Mouse (Mus musculus) layer of hippocampus, postnatal 10 days (tissue): ENCODE data around the gene Eci1. TPM values are rescaled to one million over a fixed set of nuclear protein-coding genes. Genes with fewer than 3 reads are reported as not detected.
A peak's percentile ranks its signal among the peaks of the same experiment; 100 is the strongest.
"Not testable (repeated sequence)": the region's sequence is repeated elsewhere in the genome, so short reads cannot be mapped to it uniquely, and the experiment has no call there.

Experiments used
- DNase-seq, 2 experiments: peaks; one replicate each; pipeline ENCODE4 v3.0.0; 2021; ENCODE audit warnings: low spot score in 2 of 2
- total RNA-seq, 2 experiments: library from RNA; stranded (reverse); gene quantifications; 2 replicates each; pipeline ENCODE4 v1.2.3; 2021

The Eci1 gene
- total RNA-seq, 2 experiments from 2014 or later: 19.2 to 21.1 TPM

DNA sequence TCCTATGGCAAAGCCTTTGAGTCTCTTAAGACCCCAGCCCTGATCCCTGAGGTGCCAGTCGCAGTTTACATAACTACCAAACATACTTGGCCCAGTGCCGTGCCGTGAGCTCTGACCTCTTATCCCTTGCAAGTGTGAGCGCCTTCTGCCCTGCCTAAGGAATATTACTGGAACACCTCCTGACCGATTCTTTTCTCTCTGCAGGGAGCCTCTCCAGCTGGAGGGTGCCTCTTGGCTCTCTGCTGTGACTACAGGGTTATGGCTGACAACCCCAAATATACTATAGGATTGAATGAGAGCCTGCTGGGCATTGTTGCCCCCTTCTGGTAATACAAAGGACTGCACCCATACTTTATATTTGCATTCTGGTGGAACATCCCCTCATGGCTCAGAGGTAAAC lies 10.6 kb downstream of the Eci1 start:
- DNase-seq: peak in 1 of 2 experiments; percentile 32

DNA sequence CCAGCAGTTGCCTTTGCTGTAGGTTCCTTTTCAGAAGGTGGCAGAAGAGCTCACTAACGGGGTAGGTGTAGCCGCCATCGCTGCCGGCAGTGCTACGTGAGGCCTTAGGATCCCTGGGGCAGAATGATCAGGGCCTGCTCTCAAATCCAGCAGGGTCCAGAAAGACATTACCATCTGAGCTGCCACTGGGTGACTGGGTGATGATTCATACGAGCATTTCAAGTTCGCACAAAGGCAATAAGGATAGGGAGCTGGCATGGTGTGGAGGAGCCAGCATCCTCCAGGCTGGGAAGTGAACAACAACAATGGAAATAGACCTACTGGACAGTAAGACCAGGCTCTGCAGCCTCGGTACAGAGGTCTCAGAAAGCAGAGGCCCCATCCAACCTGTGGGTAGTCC lies 13.9 kb downstream of the Eci1 start:
- no peak for DNase-seq

DNA sequence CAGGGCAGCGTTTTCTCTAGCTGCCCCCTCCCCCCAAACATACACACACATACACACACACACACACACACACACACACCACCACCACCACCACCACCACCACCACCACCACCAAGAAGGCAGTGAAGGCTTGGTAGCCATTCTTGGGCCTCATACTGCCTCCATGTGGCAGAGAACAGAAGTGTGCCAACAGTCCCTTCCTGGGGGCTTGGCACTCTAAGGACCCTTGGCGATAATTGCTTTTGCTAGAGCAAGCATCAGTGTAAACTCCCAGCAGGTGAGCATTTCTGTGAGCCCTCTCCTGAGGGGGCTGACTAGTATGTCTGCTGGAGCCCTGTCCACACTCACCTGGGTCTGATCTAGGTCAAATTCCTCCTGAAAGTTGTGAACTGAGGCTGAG lies 14.7 kb downstream of the Eci1 start:
- no peak for DNase-seq

DNA sequence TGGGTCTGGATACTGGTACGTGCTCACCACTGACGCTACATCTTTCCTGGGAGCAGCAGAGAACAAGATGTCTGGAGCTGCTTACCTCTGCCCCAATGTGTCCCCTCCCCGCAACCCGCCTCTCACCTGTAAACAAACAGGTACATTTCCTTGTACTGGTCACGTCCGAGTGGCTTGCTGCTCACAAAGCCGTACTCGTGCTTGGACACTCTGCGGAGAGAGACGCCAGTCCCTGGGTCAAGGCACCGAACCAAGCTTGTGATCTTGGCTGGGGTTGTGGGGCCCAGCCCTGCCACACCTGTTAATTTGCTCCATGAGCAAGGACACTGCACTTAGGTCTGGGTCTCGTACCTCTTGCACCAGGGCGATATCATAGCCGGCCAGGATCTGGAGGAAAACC lies 15.7 kb downstream of the Eci1 start:
- no peak for DNase-seq

DNA sequence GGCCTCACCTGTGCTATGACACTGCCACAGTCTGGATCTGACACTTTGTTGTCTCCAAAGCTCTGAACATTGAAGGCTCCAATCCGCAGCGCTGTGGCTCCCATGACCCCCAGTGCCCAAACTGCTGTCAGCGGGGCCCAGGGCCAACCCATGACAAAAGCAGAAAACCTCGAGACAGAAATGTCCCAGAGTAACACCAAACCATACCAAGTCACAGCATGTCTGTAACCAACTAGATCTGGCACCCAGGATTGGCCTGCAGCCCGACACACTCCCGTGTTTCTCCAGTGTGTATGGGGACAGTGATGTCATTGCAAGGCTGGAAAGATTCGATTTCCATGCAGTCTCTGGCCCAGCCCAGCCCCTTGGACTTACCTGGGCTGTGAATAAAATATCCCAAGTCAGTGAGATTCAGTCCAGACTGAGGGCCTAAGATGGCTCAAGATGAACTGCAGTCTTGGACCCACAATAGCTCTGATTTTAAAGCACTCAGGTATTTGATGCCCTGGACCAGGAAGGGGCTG lies 16.3 kb downstream of the Eci1 start, which contains the start of gene Dnase1l2:
Gene Dnase1l2, minus strand, starts transcription at position 474 of the 524 bp plus-strand sequence.
- DNase-seq: peak in 1 of 2 experiments; percentile 27

DNA sequence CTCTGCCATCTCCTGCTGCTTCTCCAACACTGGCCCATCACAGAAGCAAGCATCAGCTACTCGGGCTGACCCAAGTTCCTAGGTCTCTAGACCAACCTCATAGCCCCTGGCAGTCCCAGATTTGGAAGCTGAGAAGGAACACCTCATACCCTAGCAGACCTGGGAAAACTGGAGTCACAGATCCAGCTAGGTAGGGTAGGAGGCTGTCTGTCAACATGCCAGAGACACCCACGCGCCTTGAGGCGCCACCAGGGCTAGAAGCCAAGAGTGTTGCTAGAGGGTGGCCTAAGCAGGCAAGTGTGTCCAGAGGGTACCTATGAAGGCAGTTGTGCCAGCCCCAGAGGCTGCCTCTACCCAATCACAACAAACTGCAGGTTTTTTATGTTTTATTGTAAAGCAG lies 17.0 kb downstream of the Eci1 start:
- DNase-seq: peak in 1 of 2 experiments; percentile 34

DNA sequence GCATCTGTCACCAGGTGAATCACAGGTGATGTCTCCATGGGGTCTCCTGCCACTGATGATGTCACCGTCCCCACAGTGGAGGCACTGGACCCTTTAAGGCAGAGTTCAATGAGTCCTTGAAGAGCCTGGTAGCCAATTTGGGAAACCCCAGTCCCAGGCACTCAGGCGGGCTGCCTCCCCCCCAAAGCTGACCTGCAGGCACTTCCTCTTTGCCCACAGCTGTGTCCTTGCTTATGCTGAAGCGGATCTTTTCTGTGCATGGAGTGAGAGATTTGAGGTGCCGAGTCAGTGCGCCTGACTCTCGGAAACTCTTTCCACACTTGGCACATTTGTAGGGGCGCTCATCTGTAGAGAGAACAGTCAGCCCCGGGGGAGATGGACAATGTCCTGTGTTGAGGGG lies 20.1 kb downstream of the Eci1 start:
- DNase-seq: no peak

DNA sequence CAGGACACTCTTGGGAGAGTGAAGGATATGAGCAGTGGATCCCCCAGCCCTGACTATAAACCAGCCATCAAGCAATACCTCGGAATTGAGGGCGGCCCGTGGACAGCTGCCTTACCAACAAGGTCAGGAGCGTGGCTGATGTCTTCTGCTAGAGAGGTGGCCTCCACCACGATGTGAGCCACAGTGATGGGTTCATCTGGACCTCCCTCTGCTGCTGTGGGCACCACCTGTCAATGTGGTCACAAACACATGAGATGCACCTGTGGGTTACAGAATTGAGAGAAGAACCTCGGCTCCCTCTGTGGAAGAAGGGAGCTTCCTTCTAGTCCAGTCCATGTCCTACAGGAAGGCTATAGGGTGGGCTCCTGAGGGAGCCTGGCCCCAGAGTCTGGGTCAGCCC lies 23.1 kb downstream of the Eci1 start:
- DNase-seq: no peak

DNA sequence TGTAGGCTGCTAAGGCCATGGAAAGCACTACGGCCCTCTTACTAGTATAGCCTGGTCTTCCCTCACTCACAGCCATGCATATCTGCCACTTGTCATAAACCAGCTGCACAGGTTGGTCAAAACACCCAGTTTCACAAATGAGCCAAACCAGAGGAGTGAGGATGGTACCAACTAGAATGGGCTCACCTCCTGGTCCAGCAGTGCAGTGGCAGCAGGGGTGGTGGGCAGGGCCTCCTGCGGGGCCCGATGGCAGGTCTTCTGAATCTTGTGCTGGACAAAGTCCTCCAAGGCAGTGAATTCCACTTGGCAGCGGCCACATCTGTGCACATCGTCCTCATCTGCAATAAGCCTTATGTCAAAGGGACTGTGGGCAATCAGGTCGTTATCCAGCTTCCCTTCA lies 24.8 kb downstream of the Eci1 start:
- DNase-seq: no peak

DNA sequence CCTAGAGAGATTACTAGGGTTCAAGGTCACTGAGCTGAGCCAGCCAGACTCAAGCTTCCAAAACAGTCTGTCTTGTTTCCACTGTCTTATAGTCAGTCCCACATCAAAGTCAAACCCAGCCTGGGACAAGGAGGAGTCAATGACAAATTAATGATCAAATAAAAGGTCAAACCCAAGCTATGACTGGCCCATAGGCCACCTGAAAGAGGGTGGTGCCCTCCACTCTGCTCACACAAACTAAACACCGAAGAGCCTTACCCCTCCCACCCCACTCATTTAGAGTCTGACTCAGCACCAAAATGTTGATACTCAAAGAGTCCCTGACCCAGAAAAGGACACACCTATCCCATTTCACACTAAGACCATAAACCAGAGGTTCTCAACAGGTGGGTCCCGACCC lies 26.9 kb downstream of the Eci1 start:
- no peak for DNase-seq

DNA sequence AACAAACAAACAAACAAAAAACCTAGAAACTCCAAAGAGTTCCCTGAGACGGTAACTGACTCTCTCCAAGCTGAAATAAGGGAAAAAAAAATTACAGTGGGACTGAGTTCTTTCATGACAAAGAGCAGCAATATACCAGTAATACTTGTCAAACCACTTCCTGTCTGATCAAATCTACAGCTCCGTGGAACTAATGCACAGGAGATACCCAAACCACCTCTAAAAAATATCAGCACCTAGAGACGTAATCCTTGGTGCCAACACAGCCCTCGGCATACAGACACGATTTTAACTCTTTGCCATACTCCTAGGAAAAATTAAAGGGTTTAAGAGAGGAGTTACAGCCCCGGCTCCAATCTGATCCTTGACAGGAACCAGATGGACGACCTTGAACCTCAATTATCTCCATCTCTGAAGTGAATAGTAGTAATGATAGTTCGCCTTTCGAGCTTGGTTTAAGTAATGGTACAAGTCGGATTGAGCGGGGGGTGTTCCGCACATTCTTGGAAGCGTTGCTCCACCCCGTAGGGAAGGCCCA lies 27.8 kb downstream of the Eci1 start:
- DNase-seq: no peak

DNA sequence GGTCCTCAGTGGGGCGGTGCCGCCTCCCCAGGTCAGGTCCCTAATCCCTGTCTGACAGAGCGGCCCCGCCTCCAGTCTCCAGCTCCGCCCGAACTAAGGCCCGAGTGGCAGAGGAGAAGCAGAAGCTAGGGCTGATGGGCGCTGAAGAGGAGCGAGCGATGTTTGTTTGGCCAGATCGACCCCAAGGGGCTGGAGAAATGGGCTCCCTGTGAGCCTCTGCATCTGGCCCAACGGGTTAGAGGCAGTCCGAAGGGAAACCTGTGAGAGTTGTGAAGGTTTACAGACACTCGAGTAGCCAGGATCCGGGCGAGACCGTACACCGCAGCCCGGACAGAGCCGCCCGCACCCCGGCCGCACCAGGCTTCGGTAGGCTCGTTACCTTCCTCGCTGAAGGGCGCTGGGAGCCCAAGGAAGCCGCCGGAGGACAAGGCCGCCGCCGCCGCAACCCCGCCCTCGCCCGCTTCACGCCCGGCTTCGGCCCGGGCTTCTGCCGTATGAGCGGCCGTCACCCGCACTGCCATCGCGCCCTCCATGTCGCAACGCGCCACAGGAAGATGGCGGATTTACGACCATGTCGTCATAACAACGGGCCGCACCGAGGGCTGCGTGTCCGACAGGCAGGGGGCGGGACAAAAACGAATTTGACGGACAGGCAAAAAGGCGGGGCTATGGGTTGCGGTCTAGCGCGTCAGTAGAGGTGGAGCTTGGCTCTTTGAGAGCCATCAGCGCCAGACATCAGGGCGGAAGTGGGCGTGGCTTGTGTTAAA lies 28.5 kb downstream of the Eci1 start:
- peak; percentile 98 to 99 for DNase-seq

DNA sequence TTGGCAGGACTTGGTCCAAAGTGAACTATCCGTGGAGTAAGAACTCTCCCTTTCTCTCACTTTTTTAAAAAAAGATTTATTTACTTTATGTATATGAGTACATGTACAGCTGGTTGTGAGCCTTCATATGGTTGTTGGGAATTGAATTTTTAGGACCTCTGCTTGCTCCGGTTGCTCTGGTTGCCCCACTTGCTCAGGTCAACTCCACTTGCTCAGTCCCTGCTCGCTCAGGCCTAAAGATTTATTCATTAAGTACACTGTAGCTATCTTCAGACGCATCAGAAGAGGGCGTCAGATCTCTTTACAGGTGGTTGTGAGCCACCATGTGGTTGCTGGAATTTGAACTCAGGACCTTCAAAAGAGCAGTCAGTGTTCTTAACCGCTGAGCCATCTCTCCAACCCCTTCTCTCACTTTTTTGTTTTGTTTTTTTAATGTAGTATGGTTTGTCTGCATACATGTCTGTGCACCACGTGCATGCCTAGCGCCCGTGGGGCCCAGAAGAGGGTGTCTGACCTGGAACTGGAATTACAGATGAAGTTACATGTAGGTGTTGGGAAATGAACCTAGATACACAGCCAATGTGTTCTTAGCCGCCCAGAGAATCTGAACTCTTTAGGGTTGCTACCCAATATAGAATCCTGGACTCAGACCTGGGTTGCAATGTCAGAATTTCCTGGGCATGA lies 29.2 kb downstream of the Eci1 start:
- DNase-seq: not testable (repeated sequence)

DNA sequence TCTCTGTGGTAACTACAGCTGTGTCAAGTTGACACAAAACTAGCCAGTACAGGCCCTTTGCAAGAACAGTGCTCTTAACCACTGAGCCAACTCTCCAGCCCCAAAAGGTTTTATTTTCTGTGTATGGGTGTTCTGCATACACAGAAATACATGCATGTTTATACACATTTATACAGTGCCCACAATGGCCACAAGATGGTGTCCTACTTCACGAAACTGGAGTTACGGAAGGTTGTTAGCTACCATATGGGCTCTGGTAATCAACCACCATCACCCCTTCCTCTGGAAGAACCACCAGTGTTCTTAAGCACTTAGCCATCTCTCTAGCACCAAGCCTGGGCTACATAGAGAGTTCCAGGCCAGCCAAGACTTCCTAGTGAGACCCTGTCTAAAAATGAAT lies 35.1 kb downstream of the Eci1 start:
- no peak for DNase-seq

DNA sequence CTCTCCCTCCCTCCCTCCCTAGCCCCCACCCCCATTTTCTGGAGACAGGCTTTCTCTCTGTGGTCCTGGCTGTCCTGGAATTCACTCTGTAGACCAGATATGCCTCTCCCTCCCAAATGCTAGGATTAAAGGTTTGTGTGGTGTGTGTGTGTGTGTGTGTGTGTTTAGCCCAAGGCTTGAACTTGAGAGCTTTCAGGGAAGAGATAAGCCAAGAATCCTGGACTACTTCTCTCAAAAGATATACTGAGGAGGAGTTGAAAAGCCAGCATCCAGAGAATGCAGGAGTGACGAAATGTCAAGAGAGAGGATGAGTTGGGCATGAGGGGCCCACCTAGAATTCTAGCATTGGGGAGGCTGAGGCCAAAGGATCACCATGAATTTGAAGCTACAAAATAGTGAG lies 36.5 kb downstream of the Eci1 start:
- DNase-seq: no peak

DNA sequence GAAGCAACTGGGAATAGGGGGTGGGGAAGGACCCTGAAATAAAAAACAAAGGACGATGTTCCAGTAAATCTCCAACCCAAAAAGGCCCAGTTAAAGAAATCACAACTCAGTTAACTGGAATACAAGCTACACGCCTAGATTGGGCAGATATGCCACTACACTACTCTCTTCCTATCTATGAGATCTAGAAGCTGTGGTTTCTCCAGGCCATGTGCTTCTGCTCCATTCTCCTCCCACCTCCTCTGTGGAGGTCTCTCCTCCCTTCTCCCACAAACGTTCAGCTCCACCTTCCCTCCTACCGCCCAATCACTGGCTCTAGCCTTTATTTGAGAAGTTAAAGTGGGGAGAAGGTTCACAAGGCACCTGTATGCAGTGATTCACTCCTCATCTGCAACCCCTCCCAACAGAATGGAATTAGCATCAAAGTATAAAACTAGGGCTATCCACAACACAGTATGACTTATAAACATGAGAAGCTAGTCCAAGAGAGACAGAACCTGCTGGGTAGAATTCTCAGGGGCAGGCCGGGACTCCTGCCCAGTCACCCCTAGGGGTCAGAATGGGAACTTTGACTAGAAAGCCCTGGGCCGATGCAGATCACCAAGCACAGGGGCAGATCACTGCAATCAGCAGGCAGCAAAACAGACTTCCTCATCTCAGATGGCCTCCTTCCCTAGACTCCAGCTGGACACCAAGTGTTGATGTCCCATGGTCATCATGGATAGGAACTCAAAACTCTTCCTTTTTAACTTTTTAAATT lies 37.1 kb downstream of the Eci1 start:
- no peak for DNase-seq

DNA sequence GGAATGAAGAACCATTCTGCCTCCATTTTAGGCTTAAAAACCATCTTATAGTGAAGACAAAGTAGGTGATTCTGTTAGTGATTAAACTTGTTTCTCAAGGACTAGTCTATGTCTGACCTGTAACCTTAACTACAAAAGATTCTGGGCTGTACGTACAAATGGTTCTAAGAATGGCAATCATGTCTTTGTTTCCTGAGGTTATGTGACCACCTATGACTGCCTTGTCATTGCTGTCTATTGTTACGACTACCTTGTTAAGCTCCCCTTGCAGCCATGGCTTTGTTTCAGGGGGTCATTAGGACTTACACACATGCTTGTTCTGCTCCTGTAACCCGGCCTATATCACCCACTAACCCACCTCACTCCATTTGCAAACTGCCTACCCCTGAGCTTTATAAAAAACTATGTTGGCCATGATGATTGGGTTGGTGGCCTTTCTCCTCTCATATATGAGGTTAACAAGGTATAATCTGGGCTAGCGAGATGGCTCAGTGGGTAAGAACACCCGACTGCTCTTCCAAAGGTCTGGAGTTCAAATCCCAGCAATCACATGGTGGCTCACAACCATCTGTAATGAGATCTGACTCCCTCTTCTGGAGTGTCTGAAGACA lies 42.3 kb downstream of the Eci1 start:
- DNase-seq: no peak

DNA sequence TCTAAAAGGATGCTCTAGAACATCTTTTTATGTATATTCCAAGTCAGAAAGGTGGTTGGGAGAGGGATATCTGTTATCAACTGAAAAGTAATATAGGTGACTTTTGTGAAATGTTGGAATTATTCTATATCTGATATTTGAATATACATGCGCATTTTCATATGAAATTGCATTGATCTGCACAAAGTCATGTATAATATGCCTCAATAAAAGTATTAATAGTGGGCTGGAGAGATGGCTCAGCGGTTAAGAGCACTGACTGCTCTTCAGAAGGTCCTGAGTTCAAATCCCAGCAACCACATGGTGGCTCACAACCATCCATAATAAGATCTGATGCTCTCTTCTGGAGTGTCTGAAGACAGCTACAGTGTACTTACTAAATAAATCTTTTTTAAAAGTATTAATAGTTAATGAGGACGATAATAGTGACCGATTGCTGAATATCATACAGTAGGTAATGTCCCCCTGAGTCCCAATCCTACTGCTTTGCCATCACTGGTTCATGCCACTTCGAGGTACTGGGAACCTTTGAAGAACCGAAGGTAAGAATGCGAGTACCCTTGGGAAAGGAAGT lies 43.0 kb downstream of the Eci1 start:
- DNase-seq: no peak

DNA sequence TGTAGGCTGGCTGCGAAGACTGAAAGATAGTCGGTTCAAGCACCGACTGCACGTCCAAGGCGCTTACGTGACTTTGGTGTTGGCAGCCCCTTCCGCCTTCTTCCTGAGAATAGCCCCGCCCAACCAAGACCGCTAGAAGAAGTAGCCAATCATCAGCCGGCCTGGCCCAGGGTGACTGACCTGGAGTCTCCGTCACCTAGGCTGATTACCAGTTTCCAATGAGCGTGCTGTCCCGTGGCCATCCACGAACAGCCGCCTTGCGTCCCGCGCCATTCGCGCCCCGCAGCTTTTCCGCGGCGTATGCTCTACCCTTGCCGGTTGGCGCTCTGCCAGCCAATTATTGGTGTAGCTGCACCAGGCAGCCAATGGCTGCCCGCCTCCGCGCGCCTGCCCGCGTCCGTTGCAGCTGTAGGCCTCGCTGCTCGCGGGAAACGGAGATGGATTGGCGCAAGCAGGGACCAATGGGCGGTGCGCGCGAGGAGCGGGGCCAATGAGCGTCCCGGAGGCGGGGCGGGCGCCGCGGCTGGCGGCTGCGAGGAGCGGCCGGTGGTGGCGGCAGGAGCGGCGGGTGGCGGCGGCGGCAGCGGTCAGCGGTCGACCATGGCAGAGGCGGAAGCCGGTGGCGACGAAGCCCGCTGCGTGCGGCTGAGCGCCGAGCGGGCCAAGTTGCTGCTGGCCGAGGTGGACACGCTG lies 43.6 kb downstream of the Eci1 start, which contains the start of the genes E4f1 and Pgp:
Gene E4f1, minus strand, starts transcription at position 404 of the 693 bp plus-strand sequence.
Gene Pgp, plus strand, starts transcription at position 483 of the 693 bp plus-strand sequence.
- peak; percentile 98 to 99 for DNase-seq
